Mouse (Mus musculus): Measurements from ENCODE around the gene Itm2a. TPM values are rescaled to one million over a fixed set of nuclear protein-coding genes. Genes with fewer than 3 reads are reported as not detected.

Gene Itm2a
- polyA plus RNA-seq (2015; fragmentation: Nextera tagmentation; extraction: Ambion mirVana) = 4,136 and 4,271 TPM in 2 replicates

GRCm38 (mm10) chrX:107402915-107403912 lies at the start of gene Itm2a:
Gene Itm2a, minus strand, starts transcription at chrX:107403376.

Other genes with a start within 250 kb of the Itm2a start
- 0.08 and 0.21 TPM in 2 replicates for gene Gpr174, start 147.5 kb downstream of the Itm2a start, polyA plus RNA-seq (2015; fragmentation: Nextera tagmentation; extraction: Ambion mirVana)

All from skeletal muscle tissue, postnatal 0 days (tissue).